Mouse (Mus musculus): ENCODE data around the gene Lcmt2.
A peak's percentile ranks its signal among the peaks of the same experiment; 100 is the strongest.

The Lcmt2 gene

GRCm38 (mm10) chr2:121109695-121110094, 30.8 kb downstream of the Lcmt2 start, which contains the start of gene Tgm7:
TSS of gene Tgm7 (minus strand) at chr2:121109795.
- no peak for DNase-seq

- no peak for DNase-seq
Observed at GRCm38 (mm10) chr2:121105940-121106339, 34.5 kb downstream of the Lcmt2 start.

GRCm38 (mm10) chr2:121102051-121102450, 38.4 kb downstream of the Lcmt2 start:
- DNase-seq = peak; percentile 80

- no peak for DNase-seq
Observed at GRCm38 (mm10) chr2:121089751-121090150, 50.7 kb downstream of the Lcmt2 start.

- no peak for DNase-seq
Observed at GRCm38 (mm10) chr2:121088507-121088906, 51.9 kb downstream of the Lcmt2 start.

GRCm38 (mm10) chr2:121085480-121086185, 54.8 kb downstream of the Lcmt2 start, which contains the start of gene Tgm5:
TSS of gene Tgm5 (minus strand) at chr2:121085841.
- DNase-seq = peak; percentile 26

GRCm38 (mm10) chr2:121082626-121083025, 57.8 kb downstream of the Lcmt2 start:
- no peak for DNase-seq
